Mouse (Mus musculus): Measurements from ENCODE around the gene Gpc2.

DNA sequence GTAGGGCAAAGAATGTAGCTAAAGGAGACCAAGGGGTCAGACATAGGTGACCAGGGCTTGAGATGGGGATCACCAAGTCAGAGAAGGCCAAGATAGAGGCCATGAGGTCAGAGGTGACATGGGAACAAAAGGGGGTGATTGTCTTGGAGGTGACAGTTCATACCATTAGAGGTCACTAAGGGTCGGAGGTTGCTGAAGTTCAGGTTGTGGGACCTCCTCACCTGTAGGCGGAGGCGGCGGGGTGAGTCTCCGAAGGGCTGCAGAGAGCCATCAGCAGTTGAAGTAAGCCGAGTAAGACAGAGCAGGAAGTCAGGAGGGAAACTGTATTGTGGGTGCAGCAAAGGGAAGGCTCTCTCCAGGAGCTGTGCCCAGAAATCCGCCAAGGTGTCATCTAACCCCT is 1.8 kb downstream of the Gpc2 start:
- TF ChIP-seq POLR2A (IDR thresholded peaks at IDR 0.05; ENCODE audit: insufficient read length, low read depth) = no peak
- TF ChIP-seq E2F4 (IDR thresholded peaks at IDR 0.05; ENCODE audit: insufficient read depth) = no peak
- TF ChIP-seq POLR2AphosphoS2 (IDR thresholded peaks at IDR 0.05; ENCODE audit: insufficient read length, low read depth) = no peak
- no peak for TF ChIP-seq MAX (IDR thresholded peaks at IDR 0.05; ENCODE audit: low read depth)
- TF ChIP-seq MYOG (IDR thresholded peaks at IDR 0.05; ENCODE audit: control insufficient read depth in 1 of 3, insufficient read depth in 1 of 3, insufficient read length in 2 of 3, low read depth in 2 of 3) = no peak
- no peak for TF ChIP-seq USF1 (IDR thresholded peaks at IDR 0.05; ENCODE audit: low read depth)
- no peak for TF ChIP-seq TCF3 (IDR thresholded peaks at IDR 0.05; ENCODE audit: insufficient read length, low read depth)
- no peak for TF ChIP-seq TCF12 (IDR thresholded peaks at IDR 0.05; ENCODE audit: insufficient read depth, poor library complexity, severe bottlenecking)
- TF ChIP-seq REST (IDR thresholded peaks at IDR 0.05; ENCODE audit: insufficient read depth, insufficient read length) = no peak
- TF ChIP-seq MYOD1 (IDR thresholded peaks at IDR 0.05; ENCODE audit: control insufficient read depth in 1 of 3, insufficient read length in 2 of 3, low read depth in 2 of 3) = no peak

Data from myocyte (in vitro differentiated cells).